Mouse (Mus musculus): ENCODE results near the gene Flrt3.

- TF ChIP-seq POLR2A (IDR thresholded peaks at IDR 0.05; ENCODE audit: low read depth, low read length): no peak
- TF ChIP-seq CTCF (IDR thresholded peaks at IDR 0.05; ENCODE audit: extremely low read depth, insufficient read depth, insufficient read length, insufficient replicate concordance): no peak
Measured at GRCm38 (mm10) chr2:140698585-140698984, 27.3 kb upstream of the Flrt3 start.

Data from spleen, adult 2 months (tissue).